Mouse (Mus musculus) thymus, adult 2 months (tissue): ENCODE measurements around the gene Zcchc7. TPM values are rescaled to one million over a fixed set of nuclear protein-coding genes. Genes with fewer than 3 reads are reported as not detected.
A peak's percentile ranks its signal among the peaks of the same experiment; 100 is the strongest.

Source experiments
- DNase-seq: peaks from one replicate; pipeline ENCODE4 v3.0.0; 2021
- H3K27ac ChIP-seq: fragments of 200-500 bp; 2 replicates; pipeline ENCODE4 v1.5.1; 2012; ENCODE audit warnings: low read length, control low read depth; ENCODE audit not compliant: control insufficient read depth, insufficient read depth
- H3K27me3 ChIP-seq: fragments of 200-500 bp; 2 replicates; pipeline ENCODE4 v1.6.1; 2012; ENCODE audit warnings: mild to moderate bottlenecking, low read length, moderate library complexity, mixed read lengths; ENCODE audit not compliant: control insufficient read depth, insufficient read depth
- H3K36me3 ChIP-seq: fragments of 200-500 bp; 2 replicates; pipeline ENCODE4 v1.6.1; 2012; ENCODE audit warnings: mild to moderate bottlenecking, low read length, moderate library complexity; ENCODE audit not compliant: control insufficient read depth, insufficient read depth
- H3K4me1 ChIP-seq: fragments of 200-500 bp; replicated peaks from 2 replicates; pipeline ENCODE4 v1.6.1; 2012; ENCODE audit warnings: low read length; ENCODE audit not compliant: control insufficient read depth, insufficient read depth
- H3K4me3 ChIP-seq: fragments of 200-500 bp; 2 replicates; pipeline ENCODE4 v1.5.1; 2012; ENCODE audit warnings: mild to moderate bottlenecking, low read length, control low read depth, moderate library complexity; ENCODE audit not compliant: control insufficient read depth, insufficient read depth
- CTCF ChIP-seq: fragments of 200-500 bp; IDR thresholded peaks from 2 replicates; pipeline ENCODE4 v1.5.1; 2012; ENCODE audit warnings: mild to moderate bottlenecking, control low read depth, low read length, moderate library complexity, borderline replicate concordance; ENCODE audit not compliant: control insufficient read depth, poor library complexity, insufficient read depth; ENCODE audit errors: extremely low read depth
- POLR2A ChIP-seq: fragments of 200-500 bp; IDR thresholded peaks from 2 replicates; pipeline ENCODE4 v1.6.1; 2012; ENCODE audit warnings: mild to moderate bottlenecking, low read length, control low read depth, moderate library complexity; ENCODE audit not compliant: control insufficient read depth, poor library complexity, insufficient read depth; ENCODE audit errors: extremely low read depth
- WGBS: fragments of 180-500 bp; shearing (Covaris S2); methylation state at CpG from one replicate; pipeline ENCODE4 v1.1.7; 2018; 5-methylcytosine and 5-hydroxymethylcytosine counted together
- polyA plus RNA-seq: library from polyadenylated mRNA; depleted of rRNA; stranded (reverse); fragments of >200 nt; gene quantifications from 2 replicates; pipeline ENCODE4 v1.2.3, GENCODE M21; 2012; rRNA removed

Gene Zcchc7
- polyA plus RNA-seq, 1 experiment = 17.4 TPM

GRCm38 (mm10) chr4:44978175-44978574, 222.5 kb downstream of the Zcchc7 start:
- Histone ChIP-seq H3K27me3 (no peaks in the 10 kb centered on the region), H3K4me1 (peaks cover 19% of the 10 kb centered on the region), H3K27ac (no peak overlapping the region), H3K36me3 (no peaks in the 10 kb centered on the region), H3K4me3 (no peak overlapping the region)
- no peak for TF ChIP-seq CTCF
- no peak for TF ChIP-seq POLR2A
- WGBS = 91% methylated on average over 5 of the region's 5 CpGs
- DNase-seq = no peak

- no peaks in the 10 kb centered on the region for H3K36me3 ChIP-seq
- no peaks in the 10 kb centered on the region for H3K27me3 ChIP-seq
- DNase-seq = no peak
- TF ChIP-seq CTCF (no peak), POLR2A (no peak)
- peaks cover 13% of the 10 kb centered on the region for H3K4me1 ChIP-seq
- H3K27ac ChIP-seq = no peak overlapping the region
- no peak overlapping the region for H3K4me3 ChIP-seq
- 94% methylated on average over 7 of the region's 7 CpGs for WGBS
Observed at GRCm38 (mm10) chr4:44979794-44980338, 224.2 kb downstream of the Zcchc7 start.

- H3K36me3 ChIP-seq = no peaks in the 10 kb centered on the region
- H3K27me3 ChIP-seq = no peaks in the 10 kb centered on the region
- H3K4me1 ChIP-seq = peaks cover 13% of the 10 kb centered on the region
- H3K27ac ChIP-seq = peak within 1 kb of the TSS; percentile 15
- peak; percentile 78 for DNase-seq
- under 1% methylated on average over 40 of the region's 40 CpGs for WGBS
- TF ChIP-seq CTCF = peak; percentile 78; the same call in 1 of the 2 replicates
- peak; percentile 47; the same call in 1 of the 2 replicates for TF ChIP-seq POLR2A
- H3K4me3 ChIP-seq = peak within 1 kb of the TSS; percentile 75
Observed at GRCm38 (mm10) chr4:44981280-44981973, 225.8 kb downstream of the Zcchc7 start, which contains the start of gene Grhpr. Grhpr (plus strand) TSS chr4:44981395.

Other genes with a start within 250 kb of the Zcchc7 start
- 2.7 and 4.0 TPM in 2 replicates for gene Pax5, start 45.4 kb upstream of the Zcchc7 start, polyA plus RNA-seq
- 33.3 and 35.9 TPM in 2 replicates for gene Grhpr, start 225.5 kb downstream of the Zcchc7 start, polyA plus RNA-seq